Mouse (Mus musculus): ENCODE data around the gene Doc2a.

The Doc2a gene

GRCm38 (mm10) chr7:126823202-126823711 lies 24.0 kb upstream of the Doc2a start:
- peak; percentile 49 for DNase-seq (ENCODE audit: low read depth, low spot score)

- DNase-seq (ENCODE audit: low read depth, low spot score): no peak
Measured at GRCm38 (mm10) chr7:126823940-126824339, 23.3 kb upstream of the Doc2a start.

GRCm38 (mm10) chr7:126825403-126825802 lies 21.8 kb upstream of the Doc2a start:
- no peak for DNase-seq (ENCODE audit: low read depth, low spot score)

GRCm38 (mm10) chr7:126825952-126826351 lies 21.3 kb upstream of the Doc2a start:
- DNase-seq (ENCODE audit: low read depth, low spot score): peak; percentile 53

- DNase-seq (ENCODE audit: low read depth, low spot score): no peak
Measured at GRCm38 (mm10) chr7:126831539-126831938, 15.7 kb upstream of the Doc2a start, which contains the start of gene 4930451I11Rik. Gene 4930451I11Rik, minus strand, starts transcription at chr7:126831639.

- DNase-seq (ENCODE audit: low read depth, low spot score): peak; percentile 71
Measured at GRCm38 (mm10) chr7:126832036-126832598, 15.1 kb upstream of the Doc2a start.

- DNase-seq (ENCODE audit: low read depth, low spot score): no peak
Measured at GRCm38 (mm10) chr7:126833294-126833693, 13.9 kb upstream of the Doc2a start.

GRCm38 (mm10) chr7:126843276-126843675 lies 3.9 kb upstream of the Doc2a start:
- no peak for DNase-seq (ENCODE audit: low read depth, low spot score)

- DNase-seq (ENCODE audit: low read depth, low spot score): no peak
Measured at GRCm38 (mm10) chr7:126845516-126845915, 1.7 kb upstream of the Doc2a start.

- DNase-seq (ENCODE audit: low read depth, low spot score): no peak
Measured at GRCm38 (mm10) chr7:126847421-126848398, 494 bp downstream of the Doc2a start.

- DNase-seq (ENCODE audit: low read depth, low spot score): no peak
Measured at GRCm38 (mm10) chr7:126848794-126849193, 1.6 kb downstream of the Doc2a start.

- no peak for DNase-seq (ENCODE audit: low read depth, low spot score)
Measured at GRCm38 (mm10) chr7:126850161-126850560, 2.9 kb downstream of the Doc2a start.

- no peak for DNase-seq (ENCODE audit: low read depth, low spot score)
Measured at GRCm38 (mm10) chr7:126851192-126851591, 4.0 kb downstream of the Doc2a start.

GRCm38 (mm10) chr7:126853454-126853853 lies 6.2 kb downstream of the Doc2a start:
- no peak for DNase-seq (ENCODE audit: low read depth, low spot score)

GRCm38 (mm10) chr7:126855641-126856040 lies 8.4 kb downstream of the Doc2a start:
- DNase-seq (ENCODE audit: low read depth, low spot score): no peak

GRCm38 (mm10) chr7:126856741-126857420 lies 9.7 kb downstream of the Doc2a start:
- DNase-seq (ENCODE audit: low read depth, low spot score): no peak

GRCm38 (mm10) chr7:126860987-126861386 lies 13.8 kb downstream of the Doc2a start:
- no peak for DNase-seq (ENCODE audit: low read depth, low spot score)

- peak; percentile 88 for DNase-seq (ENCODE audit: low read depth, low spot score)
Measured at GRCm38 (mm10) chr7:126861429-126862130, 14.4 kb downstream of the Doc2a start, which contains the start of gene Hirip3. Gene Hirip3, plus strand, starts transcription at chr7:126861972.

GRCm38 (mm10) chr7:126862147-126862784 lies 15.1 kb downstream of the Doc2a start, which contains the start of gene Ino80e:
Gene Ino80e, minus strand, starts transcription at chr7:126862377.
- DNase-seq (ENCODE audit: low read depth, low spot score): peak; percentile 95

GRCm38 (mm10) chr7:126863791-126864190 lies 16.6 kb downstream of the Doc2a start:
- no peak for DNase-seq (ENCODE audit: low read depth, low spot score)

GRCm38 (mm10) chr7:126867534-126867933 lies 20.3 kb downstream of the Doc2a start:
- no peak for DNase-seq (ENCODE audit: low read depth, low spot score)

All from retina, postnatal 7 days (tissue).